Comparison of ENCODE assay signal across 14 mouse cellular contexts in genomic region chr9:78516125-78516524, GRCm38 (mm10). TPM values are rescaled to one million over a fixed set of nuclear protein-coding genes. Genes with fewer than 3 reads are reported as not detected.
DNase-seq lines count a peak whose midpoint lies in the region; ATAC-seq and TF ChIP-seq lines count a peak whose summit lies in the region.
"Had no signal": no experiment of that assay in that cellular context is flagged by ENCODE, and none has a peak within 500 bp of the region (broad histone marks: within the 10 kb centered on the region; RNA-seq: fewer than 3 reads in every experiment).

No protein-coding gene starts in this region.

- TF ChIP-seq CTCF in liver, postnatal 0 days (IDR thresholded peaks at IDR 0.05; ENCODE audit: low read depth), result no peak

- peaks cover 18% of the 10 kb centered on the region for H3K4me1 ChIP-seq in heart, embryonic 16.5 days (ENCODE audit: control insufficient read depth, insufficient read depth, low read length)
- H3K4me1 ChIP-seq in liver, postnatal 0 days (ENCODE audit: insufficient read depth), result peaks cover 30% of the 10 kb centered on the region

- peak overlapping the region; percentile 48; the same call in 1 of the 2 replicates for H3K27ac ChIP-seq in heart, embryonic 16.5 days (ENCODE audit: low read length)
- H3K27ac ChIP-seq in liver, postnatal 0 days (ENCODE audit: low read depth), result no peak overlapping the region
- H3K27ac ChIP-seq: intestine, embryonic 15.5 days; limb, embryonic 15.5 days had no signal

- peak; percentile 80 for TF ChIP-seq EP300 in liver, postnatal 0 days (IDR thresholded peaks at IDR 0.05; ENCODE audit: low read depth)

- no peak overlapping the region for H3K9ac ChIP-seq in heart, embryonic 16.5 days (ENCODE audit: low read length)
- no peak overlapping the region for H3K9ac ChIP-seq in liver, postnatal 0 days (replicated peaks)
- H3K9ac ChIP-seq: intestine, embryonic 15.5 days; limb, embryonic 15.5 days had no signal

- no peak overlapping the region for H3K4me3 ChIP-seq in heart, embryonic 16.5 days (ENCODE audit: low read length)
- H3K4me3 ChIP-seq in liver, postnatal 0 days (ENCODE audit: low read depth, low read length), result no peak overlapping the region
- H3K4me3 ChIP-seq: intestine, embryonic 15.5 days; limb, embryonic 15.5 days had no signal

- peaks cover 3% of the 10 kb centered on the region; the same call in 1 of the 2 replicates for H3K9me3 ChIP-seq in heart, embryonic 16.5 days (replicated peaks; ENCODE audit: control insufficient read depth, low read length)
- H3K9me3 ChIP-seq in liver, postnatal 0 days (ENCODE audit: low read length), result no peaks in the 10 kb centered on the region
- H3K9me3 ChIP-seq: intestine, embryonic 15.5 days; limb, embryonic 15.5 days had no signal

- WGBS in heart, embryonic 16.5 days, result 20% methylated on average over 3 of the region's 3 CpGs
- WGBS in liver, postnatal 0 days (ENCODE audit: insufficient replicate concordance), result 48% methylated on average over 3 of the region's 3 CpGs

- no peaks in the 10 kb centered on the region for H3K36me3 ChIP-seq in heart, embryonic 16.5 days (ENCODE audit: control insufficient read depth, insufficient read depth)
- H3K36me3 ChIP-seq in liver, postnatal 0 days (replicated peaks; ENCODE audit: insufficient read depth, low read length), result no peaks in the 10 kb centered on the region
- H3K36me3 ChIP-seq: intestine, embryonic 15.5 days; limb, embryonic 15.5 days had no signal

- no peak overlapping the region for H3K4me2 ChIP-seq in heart, embryonic 16.5 days (ENCODE audit: low read depth, low read length)
- H3K4me2 ChIP-seq in liver, postnatal 0 days (ENCODE audit: low read depth, low read length), result peak overlapping the region; percentile 27; the same call in 1 of the 2 replicates
- H3K4me2 ChIP-seq: intestine, embryonic 15.5 days; limb, embryonic 15.5 days had no signal

- DNase-seq in heart, adult 18-20 months, result no peak
- DNase-seq in MN1 (ENCODE audit: low spot score), result peak; percentile 52
- DNase-seq in liver, postnatal 0 days, result no peak
- no peak for DNase-seq in lung, postnatal 14 days
- DNase-seq in urinary bladder, adult 2 months (ENCODE audit: low spot score), result no peak
- DNase-seq: cerebellum, adult 9-10 months; heart, postnatal 14 days; lung, postnatal 36 days; right cerebral cortex, postnatal 14 days had no signal

- ATAC-seq in heart, embryonic 16.5 days (replicated peaks; ENCODE audit: extremely low read depth, insufficient read depth, low FRiP score), result no peak
- peak; percentile 68 for ATAC-seq in erythroblast, adult 5-6 weeks (replicated peaks; ENCODE audit: low FRiP score, poor library complexity, severe bottlenecking)
- ATAC-seq in liver, postnatal 0 days, result no peak; the same call in 1 of the 2 replicates
- ATAC-seq: CD4-positive, CD25-positive, alpha-beta regulatory T cell, adult 4 months; intestine, embryonic 15.5 days had no signal

- H3K27me3 ChIP-seq in heart, embryonic 16.5 days (ENCODE audit: control insufficient read depth, insufficient read depth, low read length), result no peaks in the 10 kb centered on the region
- no peaks in the 10 kb centered on the region for H3K27me3 ChIP-seq in liver, postnatal 0 days (ENCODE audit: insufficient read depth, low read length)
- H3K27me3 ChIP-seq: intestine, embryonic 15.5 days; limb, embryonic 15.5 days had no signal

RNA-seq across cellular contexts. Expression of gene Eef1a1, which starts 27.2 kb away (rescaled TPM):
- polyA plus RNA-seq in heart, embryonic 16.5 days (2015; fragmentation: Nextera tagmentation; extraction: Ambion mirVana), result 3,112 and 3,297 TPM in 2 replicates
- 1,000 to 10,000 TPM in 1 of 2 experiments, 100 to 1,000 TPM in 1; 994 to 1,266 TPM for total RNA-seq in heart, adult 18-20 months (2021)
- total RNA-seq in erythroblast, adult 5-6 weeks (2015; ENCODE audit: low replicate concordance), result 3,932 and 4,159 TPM in 2 replicates
- 1,512 and 1,760 TPM in 2 replicates for total RNA-seq in erythroblast, adult 5-6 weeks (2017; ENCODE audit: low replicate concordance)
- 1,946 and 1,972 TPM in 2 replicates for polyA plus RNA-seq in liver, postnatal 0 days (2015; fragmentation: Nextera tagmentation; extraction: Ambion mirVana)
- 7,337 and 9,833 TPM in 2 replicates for polyA plus RNA-seq in urinary bladder, adult 2 months (2012; rRNA removed)
